Mouse (Mus musculus): ENCODE results near the gene Crlf1. TPM values are rescaled to one million over a fixed set of nuclear protein-coding genes. Genes with fewer than 3 reads are reported as not detected.

Crlf1 gene
- polyA plus RNA-seq, 1 experiment from 2014 or later: 0.38 TPM

GRCm38 (mm10) chr8:70466771-70467170, 26.2 kb upstream of the Crlf1 start:
- DNase-seq: no peak

GRCm38 (mm10) chr8:70467229-70467725, 25.7 kb upstream of the Crlf1 start:
- Histone ChIP-seq H3K27me3 (ENCODE audit: insufficient read depth, low read length) (no peaks in the 10 kb centered on the region), H3K4me2 (ENCODE audit: low read depth, low read length) (no peak overlapping the region; the same call in 1 of the 2 replicates), H3K9ac (replicated peaks) (no peak overlapping the region), H3K9me3 (ENCODE audit: low read length) (no peaks in the 10 kb centered on the region), H3K4me1 (ENCODE audit: insufficient read depth) (peaks cover 29% of the 10 kb centered on the region), H3K27ac (ENCODE audit: low read depth) (peak overlapping the region; percentile 56), H3K36me3 (replicated peaks; ENCODE audit: insufficient read depth, low read length) (no peaks in the 10 kb centered on the region), H3K4me3 (ENCODE audit: low read depth, low read length) (no peak overlapping the region)
- WGBS (ENCODE audit: insufficient replicate concordance): 73% methylated on average over 5 of the region's 5 CpGs
- peak; percentile 59 for ATAC-seq
- no peak for DNase-seq
- no peak for TF ChIP-seq EP300 (IDR thresholded peaks at IDR 0.05; ENCODE audit: low read depth)
- TF ChIP-seq CTCF (IDR thresholded peaks at IDR 0.05; ENCODE audit: low read depth): no peak

More at GRCm38 (mm10) chr8:70466771-70467170, 26.2 kb upstream of the Crlf1 start:
- peaks cover 29% of the 10 kb centered on the region for H3K4me1 ChIP-seq (ENCODE audit: insufficient read depth)
- H3K4me3 ChIP-seq (ENCODE audit: low read depth, low read length): no peak overlapping the region
- no peak overlapping the region for H3K27ac ChIP-seq (ENCODE audit: low read depth)
- no peak for ATAC-seq
- H3K9me3 ChIP-seq (ENCODE audit: low read length): no peaks in the 10 kb centered on the region
- TF ChIP-seq EP300 (IDR thresholded peaks at IDR 0.05; ENCODE audit: low read depth) (no peak), CTCF (IDR thresholded peaks at IDR 0.05; ENCODE audit: low read depth) (no peak)
- H3K36me3 ChIP-seq (replicated peaks; ENCODE audit: insufficient read depth, low read length): no peaks in the 10 kb centered on the region
- 77% methylated on average over 11 of the region's 11 CpGs for WGBS (ENCODE audit: insufficient replicate concordance)
- no peak overlapping the region; the same call in 1 of the 2 replicates for H3K4me2 ChIP-seq (ENCODE audit: low read depth, low read length)
- no peak overlapping the region for H3K9ac ChIP-seq (replicated peaks)
- no peaks in the 10 kb centered on the region for H3K27me3 ChIP-seq (ENCODE audit: insufficient read depth, low read length)

- Histone ChIP-seq H3K9ac (replicated peaks) (no peak overlapping the region), H3K27me3 (ENCODE audit: insufficient read depth, low read length) (no peaks in the 10 kb centered on the region), H3K36me3 (replicated peaks; ENCODE audit: insufficient read depth, low read length) (no peaks in the 10 kb centered on the region), H3K4me3 (ENCODE audit: low read depth, low read length) (no peak overlapping the region), H3K4me1 (ENCODE audit: insufficient read depth) (peaks cover 29% of the 10 kb centered on the region), H3K27ac (ENCODE audit: low read depth) (peak overlapping the region; percentile 56), H3K4me2 (ENCODE audit: low read depth, low read length) (no peak overlapping the region), H3K9me3 (ENCODE audit: low read length) (no peaks in the 10 kb centered on the region)
- 35% methylated on average over 1 of the region's 1 CpGs for WGBS (ENCODE audit: insufficient replicate concordance)
- no peak for DNase-seq
- ATAC-seq: peak; percentile 11; the same call in 1 of the 2 replicates
- TF ChIP-seq CTCF (IDR thresholded peaks at IDR 0.05; ENCODE audit: low read depth) (no peak), EP300 (IDR thresholded peaks at IDR 0.05; ENCODE audit: low read depth) (no peak)
These were observed 25.1 kb upstream of the Crlf1 start for GRCm38 (mm10) chr8:70467907-70468306.

GRCm38 (mm10) chr8:70468733-70469132, 24.2 kb upstream of the Crlf1 start:
- peak overlapping the region; percentile 2; the same call in 1 of the 2 replicates for H3K27ac ChIP-seq (ENCODE audit: low read depth)
- peaks cover 29% of the 10 kb centered on the region for H3K4me1 ChIP-seq (ENCODE audit: insufficient read depth)
- no peak for ATAC-seq
- no peak overlapping the region for H3K4me3 ChIP-seq (ENCODE audit: low read depth, low read length)
- no peak for DNase-seq
- H3K9ac ChIP-seq (replicated peaks): no peak overlapping the region; the same call in 1 of the 2 replicates
- TF ChIP-seq EP300 (IDR thresholded peaks at IDR 0.05; ENCODE audit: low read depth) (no peak), CTCF (IDR thresholded peaks at IDR 0.05; ENCODE audit: low read depth) (no peak)
- no peak overlapping the region for H3K4me2 ChIP-seq (ENCODE audit: low read depth, low read length)
- H3K36me3 ChIP-seq (replicated peaks; ENCODE audit: insufficient read depth, low read length): no peaks in the 10 kb centered on the region
- H3K9me3 ChIP-seq (ENCODE audit: low read length): no peaks in the 10 kb centered on the region
- WGBS (ENCODE audit: insufficient replicate concordance): 82% methylated on average over 4 of the region's 4 CpGs
- H3K27me3 ChIP-seq (ENCODE audit: insufficient read depth, low read length): no peaks in the 10 kb centered on the region

GRCm38 (mm10) chr8:70469295-70469916, 23.6 kb upstream of the Crlf1 start:
- Histone ChIP-seq H3K9me3 (ENCODE audit: low read length) (no peaks in the 10 kb centered on the region), H3K27me3 (ENCODE audit: insufficient read depth, low read length) (no peaks in the 10 kb centered on the region), H3K9ac (replicated peaks) (no peak overlapping the region; the same call in 1 of the 2 replicates), H3K4me2 (ENCODE audit: low read depth, low read length) (no peak overlapping the region), H3K4me1 (ENCODE audit: insufficient read depth) (peaks cover 29% of the 10 kb centered on the region), H3K27ac (ENCODE audit: low read depth) (peak overlapping the region; percentile 2; the same call in 1 of the 2 replicates), H3K4me3 (ENCODE audit: low read depth, low read length) (no peak overlapping the region), H3K36me3 (replicated peaks; ENCODE audit: insufficient read depth, low read length) (no peaks in the 10 kb centered on the region)
- no peak for TF ChIP-seq EP300 (IDR thresholded peaks at IDR 0.05; ENCODE audit: low read depth)
- no peak for TF ChIP-seq CTCF (IDR thresholded peaks at IDR 0.05; ENCODE audit: low read depth)
- ATAC-seq (peak; percentile 81), DNase-seq (no peak)
- WGBS (ENCODE audit: insufficient replicate concordance): 24% methylated on average over 10 of the region's 10 CpGs

- Histone ChIP-seq H3K27ac (ENCODE audit: low read depth) (no peak overlapping the region), H3K4me3 (ENCODE audit: low read depth, low read length) (no peak overlapping the region), H3K9ac (replicated peaks) (no peak overlapping the region), H3K4me2 (ENCODE audit: low read depth, low read length) (no peak overlapping the region), H3K9me3 (ENCODE audit: low read length) (no peaks in the 10 kb centered on the region), H3K27me3 (ENCODE audit: insufficient read depth, low read length) (no peaks in the 10 kb centered on the region), H3K4me1 (ENCODE audit: insufficient read depth) (peaks cover 29% of the 10 kb centered on the region), H3K36me3 (replicated peaks; ENCODE audit: insufficient read depth, low read length) (no peaks in the 10 kb centered on the region)
- ATAC-seq (peak; percentile 17), DNase-seq (no peak)
- TF ChIP-seq CTCF (IDR thresholded peaks at IDR 0.05; ENCODE audit: low read depth): no peak
- no peak for TF ChIP-seq EP300 (IDR thresholded peaks at IDR 0.05; ENCODE audit: low read depth)
- WGBS (ENCODE audit: insufficient replicate concordance): 49% methylated on average over 2 of the region's 2 CpGs
These were observed 23.0 kb upstream of the Crlf1 start for GRCm38 (mm10) chr8:70469938-70470337.

Data from liver, postnatal 0 days (tissue).